Mouse (Mus musculus) neural tube, embryonic 12.5 days (tissue): ENCODE data around the gene Dnajc16. TPM values are rescaled to one million over a fixed set of nuclear protein-coding genes. Genes with fewer than 3 reads are reported as not detected.

Source experiments
- ATAC-seq: fragments of 200-750 bp; cut with Nextera tagmentation; 2 replicates; pipeline ENCODE4 v1.8.0; 2017; ENCODE audit warnings: low read depth, mild to moderate bottlenecking, moderate TSS enrichment, moderate library complexity; ENCODE audit not compliant: low FRiP score
- H3K27ac ChIP-seq: fragments of 300-500 bp; sonication (generic); 2 replicates; pipeline ENCODE4 v1.5.1; 2016
- H3K27me3 ChIP-seq: fragments of 300-500 bp; sonication (generic); replicated peaks from 2 replicates; pipeline ENCODE4 v1.6.1; 2016; ENCODE audit warnings: mild to moderate bottlenecking
- H3K36me3 ChIP-seq: fragments of 300-500 bp; sonication (generic); 2 replicates; pipeline ENCODE4 v1.6.1; 2016; ENCODE audit warnings: mild to moderate bottlenecking
- H3K4me1 ChIP-seq: fragments of 300-500 bp; sonication (generic); 2 replicates; pipeline ENCODE4 v1.6.1; 2016
- H3K4me2 ChIP-seq: fragments of 300-500 bp; sonication (generic); replicated peaks from 2 replicates; pipeline ENCODE4 v1.6.1; 2016; ENCODE audit warnings: mild to moderate bottlenecking
- H3K4me3 ChIP-seq: fragments of 300-500 bp; sonication (generic); 2 replicates; pipeline ENCODE4 v1.5.1; 2016
- H3K9ac ChIP-seq: fragments of 300-500 bp; sonication (generic); 2 replicates; pipeline ENCODE4 v1.6.1; 2016; ENCODE audit warnings: mild to moderate bottlenecking
- H3K9me3 ChIP-seq: fragments of 300-500 bp; sonication (generic); 2 replicates; pipeline ENCODE4 v1.6.1; 2016; ENCODE audit warnings: mild to moderate bottlenecking
- WGBS: fragments of 180-500 bp; shearing (Covaris S2); methylation state at CpG from one replicate; pipeline ENCODE4 v1.1.7; 2016; 5-methylcytosine and 5-hydroxymethylcytosine counted together
- polyA plus RNA-seq: library from polyadenylated mRNA; unstranded; fragments of >200 nt; fragmentation: Nextera tagmentation; extraction: Ambion mirVana; gene quantifications from 2 replicates; pipeline ENCODE4 v1.2.1, GENCODE M21; 2016

Dnajc16 gene
- polyA plus RNA-seq, 1 experiment from 2014 or later: 7.3 TPM

GRCm38 (mm10) chr4:141793282-141794151 is 2.8 kb upstream of the Dnajc16 start, which contains the start of gene Casp9:
Gene Casp9, plus strand, starts transcription at chr4:141793612.
- peak within 1 kb of the TSS; percentile 62 for H3K4me2 ChIP-seq
- peak; percentile 77 for ATAC-seq
- peaks cover 20% of the 10 kb centered on the region for H3K36me3 ChIP-seq
- peak within 1 kb of the TSS; percentile 75 for H3K9ac ChIP-seq
- H3K27ac ChIP-seq: peak within 1 kb of the TSS; percentile 68
- WGBS: under 1% methylated on average over 79 of the region's 80 CpGs
- no peaks in the 10 kb centered on the region for H3K9me3 ChIP-seq
- H3K4me3 ChIP-seq: peak within 1 kb of the TSS; percentile 65
- peaks cover 16% of the 10 kb centered on the region for H3K4me1 ChIP-seq
- H3K27me3 ChIP-seq: no peaks in the 10 kb centered on the region

GRCm38 (mm10) chr4:141792554-141793281 is 2.0 kb upstream of the Dnajc16 start:
- no peak for ATAC-seq
- H3K27me3 ChIP-seq: no peaks in the 10 kb centered on the region
- H3K4me3 ChIP-seq: peak overlapping the region; percentile 65
- peaks cover 14% of the 10 kb centered on the region for H3K36me3 ChIP-seq
- H3K4me2 ChIP-seq: peak overlapping the region; percentile 62
- peak overlapping the region; percentile 68 for H3K27ac ChIP-seq
- 14% methylated on average over 10 of the region's 10 CpGs for WGBS
- H3K4me1 ChIP-seq: peaks cover 16% of the 10 kb centered on the region
- peak overlapping the region; percentile 75 for H3K9ac ChIP-seq
- no peaks in the 10 kb centered on the region for H3K9me3 ChIP-seq

GRCm38 (mm10) chr4:141791951-141792350 is 1.2 kb upstream of the Dnajc16 start:
- Histone ChIP-seq H3K27me3 (no peaks in the 10 kb centered on the region), H3K27ac (no peak overlapping the region), H3K4me1 (peaks cover 16% of the 10 kb centered on the region), H3K4me3 (no peak overlapping the region), H3K4me2 (no peak overlapping the region), H3K9ac (no peak overlapping the region), H3K36me3 (peaks cover 7% of the 10 kb centered on the region), H3K9me3 (no peaks in the 10 kb centered on the region)
- ATAC-seq: no peak
- WGBS: 91% methylated on average over 8 of the region's 8 CpGs

GRCm38 (mm10) chr4:141791486-141791885 is 755 bp upstream of the Dnajc16 start:
- ATAC-seq: no peak
- H3K36me3 ChIP-seq: peaks cover 3% of the 10 kb centered on the region
- H3K4me2 ChIP-seq: no peak overlapping the region
- no peak overlapping the region for H3K4me3 ChIP-seq
- no peak overlapping the region for H3K9ac ChIP-seq
- H3K27me3 ChIP-seq: no peaks in the 10 kb centered on the region
- no peak overlapping the region for H3K27ac ChIP-seq
- no peaks in the 10 kb centered on the region for H3K9me3 ChIP-seq
- WGBS: 93% methylated on average over 7 of the region's 7 CpGs
- H3K4me1 ChIP-seq: peaks cover 16% of the 10 kb centered on the region

GRCm38 (mm10) chr4:141789564-141790218 is 1.0 kb downstream of the Dnajc16 start:
- H3K27me3 ChIP-seq: no peaks in the 10 kb centered on the region
- H3K9me3 ChIP-seq: no peaks in the 10 kb centered on the region
- peak overlapping the region; percentile 86 for H3K4me2 ChIP-seq
- peaks cover 5% of the 10 kb centered on the region; the same call in 1 of the 2 replicates for H3K36me3 ChIP-seq
- ATAC-seq: no peak
- H3K4me3 ChIP-seq: peak overlapping the region; percentile 96
- peaks cover 10% of the 10 kb centered on the region for H3K4me1 ChIP-seq
- H3K27ac ChIP-seq: no peak overlapping the region
- peak overlapping the region; percentile 88 for H3K9ac ChIP-seq
- WGBS: 63% methylated on average over 3 of the region's 3 CpGs

- no peak overlapping the region for H3K4me2 ChIP-seq
- H3K27ac ChIP-seq: no peak overlapping the region
- H3K36me3 ChIP-seq: peaks cover 26% of the 10 kb centered on the region
- no peak overlapping the region for H3K4me3 ChIP-seq
- no peaks in the 10 kb centered on the region for H3K27me3 ChIP-seq
- ATAC-seq: no peak
- peaks cover 10% of the 10 kb centered on the region for H3K4me1 ChIP-seq
- 90% methylated on average over 7 of the region's 7 CpGs for WGBS
- no peaks in the 10 kb centered on the region for H3K9me3 ChIP-seq
- no peak overlapping the region for H3K9ac ChIP-seq
Measured at GRCm38 (mm10) chr4:141787462-141787861, 3.3 kb downstream of the Dnajc16 start.

GRCm38 (mm10) chr4:141787046-141787445 is 3.7 kb downstream of the Dnajc16 start:
- no peaks in the 10 kb centered on the region for H3K27me3 ChIP-seq
- peaks cover 10% of the 10 kb centered on the region for H3K4me1 ChIP-seq
- H3K4me3 ChIP-seq: no peak overlapping the region
- 67% methylated on average over 6 of the region's 6 CpGs for WGBS
- H3K27ac ChIP-seq: no peak overlapping the region
- H3K36me3 ChIP-seq: peaks cover 31% of the 10 kb centered on the region
- H3K9me3 ChIP-seq: no peaks in the 10 kb centered on the region
- ATAC-seq: no peak
- H3K9ac ChIP-seq: no peak overlapping the region
- H3K4me2 ChIP-seq: no peak overlapping the region

- H3K36me3 ChIP-seq: peaks cover 39% of the 10 kb centered on the region
- WGBS: 90% methylated on average over 13 of the region's 13 CpGs
- no peaks in the 10 kb centered on the region for H3K27me3 ChIP-seq
Measured at GRCm38 (mm10) chr4:141786141-141786540, 4.6 kb downstream of the Dnajc16 start.

GRCm38 (mm10) chr4:141784835-141785234 is 5.9 kb downstream of the Dnajc16 start:
- Histone ChIP-seq H3K4me1 (peaks cover 4% of the 10 kb centered on the region), H3K27me3 (no peaks in the 10 kb centered on the region), H3K27ac (no peak overlapping the region), H3K9me3 (no peaks in the 10 kb centered on the region), H3K4me3 (no peak overlapping the region), H3K9ac (no peak overlapping the region), H3K36me3 (peaks cover 52% of the 10 kb centered on the region), H3K4me2 (no peak overlapping the region)
- 76% methylated on average over 5 of the region's 5 CpGs for WGBS
- ATAC-seq: no peak

More at GRCm38 (mm10) chr4:141786141-141786540, 4.6 kb downstream of the Dnajc16 start:
- ATAC-seq: no peak
- no peak overlapping the region for H3K9ac ChIP-seq
- no peak overlapping the region for H3K4me2 ChIP-seq
- H3K27ac ChIP-seq: no peak overlapping the region
- H3K4me1 ChIP-seq: peaks cover 9% of the 10 kb centered on the region
- no peaks in the 10 kb centered on the region for H3K9me3 ChIP-seq
- H3K4me3 ChIP-seq: no peak overlapping the region

- H3K9me3 ChIP-seq: no peaks in the 10 kb centered on the region
- ATAC-seq: no peak
- H3K27me3 ChIP-seq: no peaks in the 10 kb centered on the region
- no peak overlapping the region for H3K4me3 ChIP-seq
- no peaks in the 10 kb centered on the region for H3K4me1 ChIP-seq
- H3K36me3 ChIP-seq: peaks cover 75% of the 10 kb centered on the region
- H3K4me2 ChIP-seq: no peak overlapping the region
- no peak overlapping the region for H3K9ac ChIP-seq
- WGBS: 95% methylated on average over 8 of the region's 8 CpGs
- H3K27ac ChIP-seq: no peak overlapping the region
Measured at GRCm38 (mm10) chr4:141781201-141781985, 9.3 kb downstream of the Dnajc16 start.

- Histone ChIP-seq H3K36me3 (peaks cover 85% of the 10 kb centered on the region), H3K27ac (no peak overlapping the region), H3K4me3 (no peak overlapping the region), H3K4me1 (no peaks in the 10 kb centered on the region), H3K9me3 (no peaks in the 10 kb centered on the region), H3K4me2 (no peak overlapping the region), H3K9ac (no peak overlapping the region), H3K27me3 (no peaks in the 10 kb centered on the region)
- ATAC-seq: no peak
- 91% methylated on average over 8 of the region's 8 CpGs for WGBS
Measured at GRCm38 (mm10) chr4:141779828-141780227, 10.9 kb downstream of the Dnajc16 start.
